In genomic region chr6:67129626-67130025, GRCm38 (mm10) we compare ENCODE assay signal across 19 mouse cellular contexts.
DNase-seq lines count a peak whose midpoint lies in the region; ATAC-seq and TF ChIP-seq lines count a peak whose summit lies in the region.
"Had no signal": no experiment of that assay in that cellular context is flagged by ENCODE, and none has a peak within 500 bp of the region (broad histone marks: within the 10 kb centered on the region; RNA-seq: fewer than 3 reads in every experiment).

No protein-coding gene starts in this region.

- no peaks in the 10 kb centered on the region for H3K9me3 ChIP-seq in heart, embryonic 10.5 days
- no peaks in the 10 kb centered on the region for H3K9me3 ChIP-seq in heart, embryonic 11.5 days (replicated peaks; ENCODE audit: control insufficient read depth, low read length)
- H3K9me3 ChIP-seq in forebrain, embryonic 15.5 days: peaks cover 2% of the 10 kb centered on the region; the same call in 1 of the 2 replicates
- H3K9me3 ChIP-seq: hindbrain, embryonic 10.5 days; limb, embryonic 10.5 days; midbrain, embryonic 12.5 days; neural tube, embryonic 13.5 days had no signal

- H3K36me3 ChIP-seq in heart, embryonic 10.5 days: no peaks in the 10 kb centered on the region
- no peaks in the 10 kb centered on the region for H3K36me3 ChIP-seq in heart, embryonic 11.5 days (ENCODE audit: control insufficient read depth, insufficient read depth, low read length)
- H3K36me3 ChIP-seq in forebrain, embryonic 15.5 days: no peaks in the 10 kb centered on the region
- H3K36me3 ChIP-seq: forebrain, embryonic 10.5 days; hindbrain, embryonic 10.5 days; limb, embryonic 10.5 days; midbrain, embryonic 12.5 days; neural tube, embryonic 13.5 days had no signal

- no peak overlapping the region for H3K9ac ChIP-seq in heart, embryonic 11.5 days (ENCODE audit: low read depth, low read length)
- no peak overlapping the region for H3K9ac ChIP-seq in forebrain, embryonic 15.5 days (replicated peaks)
- H3K9ac ChIP-seq: midbrain, embryonic 12.5 days; neural tube, embryonic 13.5 days had no signal

- no peak overlapping the region for H3K4me3 ChIP-seq in heart, embryonic 10.5 days
- H3K4me3 ChIP-seq in heart, embryonic 11.5 days (ENCODE audit: low read depth, low read length): no peak overlapping the region
- H3K4me3 ChIP-seq in bone marrow macrophage, adult 2 months (ENCODE audit: insufficient read depth, low read length): no peak overlapping the region
- no peak overlapping the region for H3K4me3 ChIP-seq in forebrain, embryonic 15.5 days
- H3K4me3 ChIP-seq: forebrain, embryonic 10.5 days; heart, adult 2 months; hindbrain, embryonic 10.5 days; left cerebral cortex, adult 2 months; limb, embryonic 10.5 days; midbrain, embryonic 12.5 days; neural tube, embryonic 13.5 days had no signal

- peaks cover 3% of the 10 kb centered on the region; the same call in 1 of the 2 replicates for H3K4me1 ChIP-seq in heart, embryonic 10.5 days
- no peaks in the 10 kb centered on the region for H3K4me1 ChIP-seq in heart, embryonic 11.5 days (ENCODE audit: control insufficient read depth, insufficient read depth, low read length)
- H3K4me1 ChIP-seq in bone marrow macrophage, adult 2 months (ENCODE audit: control insufficient read depth, insufficient read depth, low read length): peaks cover 27% of the 10 kb centered on the region
- no peaks in the 10 kb centered on the region for H3K4me1 ChIP-seq in forebrain, embryonic 15.5 days
- H3K4me1 ChIP-seq: midbrain, embryonic 12.5 days had no signal

- peaks cover 69% of the 10 kb centered on the region for H3K27me3 ChIP-seq in heart, embryonic 10.5 days (ENCODE audit: insufficient read depth, poor library complexity, severe bottlenecking)
- H3K27me3 ChIP-seq in heart, embryonic 11.5 days (ENCODE audit: control insufficient read depth, insufficient read depth, low read length): peaks cover 22% of the 10 kb centered on the region
- no peaks in the 10 kb centered on the region for H3K27me3 ChIP-seq in forebrain, embryonic 15.5 days
- H3K27me3 ChIP-seq: midbrain, embryonic 12.5 days; neural tube, embryonic 13.5 days had no signal

- peak; percentile 39 for DNase-seq in heart, embryonic 10.5 days (ENCODE audit: low spot score)
- DNase-seq in cerebellum, postnatal 14 days: peak; percentile 58 to 72
- DNase-seq in gastrocnemius, adult 18-20 months (ENCODE audit: low spot score): no peak
- DNase-seq: adrenal gland, adult 2 months; gastrocnemius, postnatal 14 days; heart, adult 2 months had no signal

- TF ChIP-seq CTCF in bone marrow macrophage, adult 2 months (IDR thresholded peaks at IDR 0.05; ENCODE audit: low read depth, low read length): no peak

- WGBS in heart, embryonic 10.5 days: 83% methylated on average over 10 of the region's 10 CpGs
- whole genome bisulfite sequencing in heart, embryonic 11.5 days (ENCODE audit: insufficient replicate concordance): 85% methylated on average over 10 of the region's 10 CpGs
- WGBS in forebrain, embryonic 15.5 days: 85% methylated on average over 10 of the region's 10 CpGs

- no peak overlapping the region for H3K27ac ChIP-seq in heart, embryonic 10.5 days
- H3K27ac ChIP-seq in heart, embryonic 11.5 days (ENCODE audit: low read depth, low read length): no peak overlapping the region
- H3K27ac ChIP-seq in bone marrow macrophage, adult 2 months (ENCODE audit: insufficient read depth, low read depth, low read length): 0 out of 2 replicates have a peak overlapping the region, but pooled peaks have one; percentile 47
- H3K27ac ChIP-seq in forebrain, embryonic 15.5 days (replicated peaks): no peak overlapping the region
- H3K27ac ChIP-seq: forebrain, embryonic 10.5 days; heart, adult 2 months; hindbrain, embryonic 10.5 days; hindbrain, postnatal 0 days; kidney, postnatal 0 days; left cerebral cortex, adult 2 months; limb, embryonic 10.5 days; midbrain, embryonic 12.5 days; neural tube, embryonic 13.5 days had no signal

- H3K4me2 ChIP-seq in heart, embryonic 11.5 days: no peak overlapping the region
- no peak overlapping the region for H3K4me2 ChIP-seq in forebrain, embryonic 15.5 days (replicated peaks)
- H3K4me2 ChIP-seq: midbrain, embryonic 12.5 days; neural tube, embryonic 13.5 days had no signal

- no peak for TF ChIP-seq POLR2A in bone marrow macrophage, adult 2 months (IDR thresholded peaks at IDR 0.05; ENCODE audit: borderline replicate concordance, low read depth, low read length)

- ATAC-seq in heart, embryonic 11.5 days (replicated peaks; ENCODE audit: insufficient number of reproducible peaks, low FRiP score, low TSS enrichment): no peak
- ATAC-seq in megakaryocyte progenitor cell, adult 5-6 weeks (replicated peaks; ENCODE audit: poor library complexity): 0 out of 2 replicates have a peak, but pooled peaks have one; percentile 0
- ATAC-seq in forebrain, embryonic 15.5 days (replicated peaks): no peak
- ATAC-seq: hindbrain, postnatal 0 days; intestine, postnatal 0 days had no signal
